Mouse (Mus musculus) hematopoietic stem cell, adult 5-6 weeks (primary cell): ENCODE measurements around the gene Cyp4a32. TPM values are rescaled to one million over a fixed set of nuclear protein-coding genes. Genes with fewer than 3 reads are reported as not detected.
"Not testable (repeated sequence)": the region's sequence is repeated elsewhere in the genome, so short reads cannot be mapped to it uniquely, and the experiment has no call there.

Experiments used
- ATAC-seq, 2 experiments: fragments of 125-278 bp in 1 of 2; replicated peaks in 1 of 2; 2 replicates each; pipeline ENCODE4 v1.8.0; 2016 to 2017; ENCODE audit warnings: inconsistent platforms in 2 of 2, mild to moderate bottlenecking in 2 of 2, moderate number of reproducible peaks in 2 of 2, low read depth in 1 of 2, moderate TSS enrichment in 1 of 2; ENCODE audit not compliant: low FRiP score in 2 of 2, poor library complexity in 2 of 2, severe bottlenecking in 2 of 2, insufficient read depth in 1 of 2, low TSS enrichment in 1 of 2
- total RNA-seq: library from RNA; stranded (forward); fragments of 172-1452, 232-1000 nt; gene quantifications from 2 replicates; pipeline ENCODE4 v1.2.3, GENCODE M21; 2017

The Cyp4a32 gene
- total RNA-seq, 1 experiment from 2014 or later, result not detected

DNA sequence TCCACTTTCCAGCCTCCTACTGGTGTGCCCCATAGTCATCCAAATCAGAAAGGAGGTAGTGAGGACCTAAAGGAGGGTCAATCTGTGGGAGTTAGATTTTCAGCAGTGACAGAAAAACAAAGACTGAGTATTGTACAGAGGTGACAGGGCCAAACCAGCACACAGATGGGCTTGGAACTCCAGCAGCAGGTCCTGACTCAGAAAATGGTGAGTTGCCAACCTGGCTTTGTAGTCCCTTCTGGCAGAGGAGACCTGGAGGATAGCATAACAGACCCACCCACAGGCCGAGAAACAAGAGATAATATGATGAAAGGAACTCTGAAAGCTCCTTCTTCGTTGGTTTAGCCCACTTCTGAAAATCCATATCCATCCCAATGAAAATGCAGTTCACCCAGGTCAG lies 48.0 kb downstream of the Cyp4a32 start:
- no peak for ATAC-seq

DNA sequence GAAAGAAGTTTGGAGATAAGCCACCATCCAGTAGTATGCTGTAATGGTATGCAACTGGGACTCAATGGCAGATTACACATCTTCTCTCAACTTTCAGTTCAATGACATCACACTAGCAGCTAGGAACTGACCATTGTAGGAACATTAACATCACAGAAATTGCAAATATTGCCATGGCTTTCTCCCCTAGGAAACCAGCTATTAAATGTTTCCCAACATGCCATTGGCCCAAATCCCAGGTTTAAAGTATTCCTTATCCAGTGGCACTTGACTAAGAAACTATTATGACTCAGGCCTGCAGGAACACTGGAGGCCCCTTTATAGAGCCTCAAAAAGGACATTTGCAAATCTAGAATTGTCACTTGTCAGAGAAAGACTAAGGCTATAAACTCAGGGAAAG lies 48.6 kb downstream of the Cyp4a32 start:
- ATAC-seq, result no peak

DNA sequence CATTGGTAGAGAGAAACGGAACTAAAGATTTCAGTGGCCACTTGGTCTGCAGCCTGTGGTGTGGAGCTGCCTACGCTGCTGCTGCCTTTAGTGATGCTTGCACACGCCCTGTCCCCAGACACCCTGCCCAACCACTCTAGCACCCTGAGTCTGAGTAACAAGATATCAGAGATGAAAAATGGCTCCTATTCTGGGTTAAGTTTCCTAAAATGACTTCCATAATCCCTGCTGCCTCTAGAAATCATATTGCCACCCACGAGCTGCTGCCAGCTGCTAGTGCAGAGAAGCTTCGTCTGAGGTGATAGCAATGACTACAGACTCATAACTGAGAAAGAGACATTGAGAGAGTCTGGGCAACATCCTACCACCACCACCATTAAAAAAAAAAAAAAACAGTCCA lies 50.1 kb downstream of the Cyp4a32 start:
- ATAC-seq, result no peak

DNA sequence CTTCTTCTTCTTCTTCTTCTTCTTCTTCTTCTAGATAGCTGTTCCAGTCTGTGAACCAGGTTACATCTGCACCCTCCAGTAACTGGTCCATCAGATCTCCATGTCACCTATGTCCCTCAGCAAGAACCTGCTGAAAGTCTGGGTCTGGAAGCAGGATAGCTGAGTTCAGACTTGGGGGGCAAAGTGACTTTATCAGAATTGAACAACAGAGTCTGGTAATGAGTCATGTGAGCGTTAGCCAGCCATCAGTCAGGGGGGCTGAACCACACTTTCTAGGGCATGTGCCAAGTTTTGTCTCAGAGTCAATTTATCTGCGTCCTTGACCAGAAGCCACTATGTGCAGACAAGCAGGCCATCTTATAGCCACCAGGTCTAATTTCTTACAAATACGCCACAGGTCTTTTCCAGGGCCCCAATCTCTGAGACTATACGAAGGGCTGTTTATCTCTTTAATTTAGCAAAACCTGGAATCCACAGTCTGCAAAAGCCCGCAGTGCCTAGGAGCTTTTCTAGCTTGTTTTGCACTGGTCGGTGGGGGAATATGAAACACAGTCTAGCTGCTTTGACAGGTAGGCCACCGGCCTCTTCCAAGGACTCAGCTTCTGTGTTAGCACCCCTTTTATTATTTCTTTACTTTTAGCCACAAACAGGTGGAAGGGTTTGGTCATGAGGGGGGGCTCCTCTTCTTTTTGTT lies 55.2 kb downstream of the Cyp4a32 start:
- not testable (repeated sequence) for ATAC-seq

DNA sequence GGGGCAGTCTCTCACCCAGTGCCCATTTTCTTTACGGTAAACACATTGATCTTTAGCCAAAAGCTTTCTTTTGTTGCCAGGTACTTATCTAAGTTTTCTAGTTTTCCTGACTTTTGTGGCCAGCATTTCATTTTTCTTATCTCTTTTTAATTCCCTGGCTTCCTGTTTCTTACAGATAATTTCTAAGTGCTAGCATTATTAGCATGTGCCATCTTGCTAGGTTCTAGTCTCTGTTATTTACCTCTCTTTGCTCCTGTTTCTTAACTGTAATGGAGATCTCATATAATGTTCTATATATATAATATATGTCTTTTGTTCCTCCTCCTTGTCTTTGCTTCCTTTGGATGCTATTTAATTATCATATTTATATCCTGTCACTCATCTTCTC lies 55.8 kb downstream of the Cyp4a32 start:
- not testable (repeated sequence) for ATAC-seq

DNA sequence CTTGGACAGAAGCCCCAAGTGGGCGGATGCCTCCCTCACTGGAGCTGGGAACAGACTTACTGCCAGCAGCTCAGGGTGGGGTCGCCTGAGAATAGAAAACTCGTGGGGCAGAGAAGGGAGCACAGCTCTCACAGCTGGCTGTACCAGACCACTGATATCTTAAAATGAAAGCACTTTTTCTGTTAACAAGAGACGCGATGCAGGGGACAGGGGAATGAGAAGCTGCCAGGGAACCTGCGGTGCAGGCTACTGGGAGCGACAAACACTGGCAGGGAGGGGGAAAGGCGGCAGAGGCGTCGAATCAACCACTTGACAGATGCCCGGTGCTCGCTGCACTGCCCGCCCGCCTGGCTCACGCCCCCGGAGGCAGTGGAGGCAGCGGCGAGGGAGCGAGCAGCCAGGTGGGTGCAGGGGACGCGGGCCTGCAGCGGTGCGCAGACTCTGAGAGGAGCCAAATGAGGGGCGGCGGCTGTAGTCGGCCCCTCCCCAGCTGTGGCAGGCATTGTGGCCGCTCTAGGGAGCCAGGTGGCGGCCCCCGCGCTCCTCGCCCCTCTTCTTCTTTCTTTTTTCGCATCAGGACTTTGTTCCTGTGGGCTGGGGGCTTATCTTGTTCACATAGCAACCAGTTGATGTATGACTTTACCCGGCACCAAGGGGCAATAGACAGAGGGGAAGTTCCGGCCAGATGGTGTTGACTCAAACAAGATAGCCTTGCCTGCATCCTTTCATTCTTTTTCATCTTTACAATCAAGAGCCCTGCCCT lies 56.5 kb downstream of the Cyp4a32 start:
- ATAC-seq, result peak; percentile 85 to 89

DNA sequence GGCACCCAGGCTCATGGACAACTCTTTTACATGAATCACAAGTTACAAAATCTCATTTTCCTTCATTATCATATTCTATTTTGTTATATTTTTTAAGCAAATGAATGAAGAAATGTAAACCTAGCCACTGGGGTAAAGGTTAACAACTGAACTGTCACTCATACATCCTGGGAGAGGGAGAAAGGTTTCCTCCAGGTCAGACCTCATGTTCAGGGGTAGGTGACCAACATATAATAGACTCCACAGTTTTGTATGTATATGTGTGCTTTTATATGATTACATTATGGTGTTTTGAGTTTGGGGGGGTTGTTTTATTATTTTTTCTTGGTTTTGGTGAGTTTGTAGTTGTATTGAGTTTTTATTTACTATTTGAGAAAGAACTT lies 57.1 kb downstream of the Cyp4a32 start:
- ATAC-seq, result no peak

DNA sequence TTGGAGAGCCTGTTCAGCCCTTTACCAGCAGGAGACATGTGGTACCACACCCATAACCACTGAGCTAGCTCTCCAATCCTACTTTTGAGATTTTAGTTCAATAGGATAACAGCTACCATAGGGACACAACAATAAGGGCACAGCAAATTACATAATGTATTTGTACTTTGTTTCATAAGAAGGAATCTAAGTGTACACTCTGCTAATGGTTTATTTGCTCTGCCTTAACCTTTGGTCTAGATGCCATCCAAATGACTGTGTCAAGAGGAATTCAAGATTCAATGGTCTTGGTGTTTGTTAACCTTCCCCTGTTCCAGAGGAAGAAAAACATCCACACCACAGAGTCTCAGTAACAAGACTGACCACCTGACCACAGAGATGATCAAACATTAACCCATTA lies 58.4 kb downstream of the Cyp4a32 start:
- no peak for ATAC-seq

Other genes starting within 250 kb of the Cyp4a32 start
- not detected in 2 replicates for gene Cyp4a12b, start 189.3 kb upstream of the Cyp4a32 start, total RNA-seq
- not detected in 2 replicates for gene Cyp4a30b, start 148.4 kb upstream of the Cyp4a32 start, total RNA-seq
- not detected in 2 replicates for gene Cyp4a14, start 104.8 kb upstream of the Cyp4a32 start, total RNA-seq
- not detected in 2 replicates for gene Cyp4a10, start 82.7 kb upstream of the Cyp4a32 start, total RNA-seq
- gene Cyp4a31, start 37.3 kb upstream of the Cyp4a32 start, total RNA-seq, result not detected in 2 replicates
- 0.94 and 1.2 TPM in 2 replicates for gene Cyp4b1, start 46.8 kb downstream of the Cyp4a32 start, total RNA-seq
- gene Efcab14, start 136.8 kb downstream of the Cyp4a32 start, total RNA-seq, result 62.3 and 65.2 TPM in 2 replicates
- not detected in 2 replicates for gene Tex38, start 180.0 kb downstream of the Cyp4a32 start, total RNA-seq
- gene Atpaf1, start 183.8 kb downstream of the Cyp4a32 start, total RNA-seq, result 13.7 and 16.8 TPM in 2 replicates
- 14.8 and 18.8 TPM in 2 replicates for gene Mob3c, start 227.1 kb downstream of the Cyp4a32 start, total RNA-seq
- 40.2 and 48.3 TPM in 2 replicates for gene Mknk1, start 238.2 kb downstream of the Cyp4a32 start, total RNA-seq